Mouse (Mus musculus) MEL (cell line): ENCODE results near the gene Fam19a5.

Experiments used
- CHD2 ChIP-seq: IDR thresholded peaks from 2 replicates; pipeline ENCODE4 v1.6.1; 2011; ENCODE audit warnings: low read length, improper control_type of control experiment
- CTCF ChIP-seq, 3 experiments: IDR thresholded peaks in 2 of 3; conservative IDR thresholded peaks in 1 of 3; 2 replicates each; pipeline ENCODE4 v1.5.1; 2011 to 2012; ENCODE audit warnings: low read length in 3 of 3, low read depth in 2 of 3, mild to moderate bottlenecking in 2 of 3, improper control_type of control experiment in 1 of 3, inconsistent platforms in 1 of 3, mixed read lengths in 1 of 3, moderate library complexity in 1 of 3; ENCODE audit not compliant: control insufficient read depth in 1 of 3, insufficient read depth in 1 of 3, poor library complexity in 1 of 3, severe bottlenecking in 1 of 3
- EP300 ChIP-seq, 2 experiments: IDR thresholded peaks; 2 replicates each; pipeline ENCODE4 v1.6.1; 2011; ENCODE audit warnings: improper control_type of control experiment in 2 of 2, low read length in 2 of 2, low read depth in 1 of 2, mild to moderate bottlenecking in 1 of 2
- MAX ChIP-seq: IDR thresholded peaks from 2 replicates; pipeline ENCODE4 v1.6.1; 2011; ENCODE audit warnings: low read length, improper control_type of control experiment
- POLR2A ChIP-seq, 2 experiments: IDR thresholded peaks; 2 replicates each; pipeline ENCODE4 v1.6.1; 2011 to 2012; ENCODE audit warnings: low read length in 2 of 2, mild to moderate bottlenecking in 2 of 2, control low read depth in 1 of 2, improper control_type of control experiment in 1 of 2, low read depth in 1 of 2, moderate library complexity in 1 of 2; ENCODE audit not compliant: control insufficient read depth in 1 of 2, insufficient read depth in 1 of 2, poor library complexity in 1 of 2
- POLR2AphosphoS2 ChIP-seq: IDR thresholded peaks from 2 replicates; pipeline ENCODE4 v1.6.1; 2011; ENCODE audit warnings: low read length, improper control_type of control experiment
- TAL1 ChIP-seq: IDR thresholded peaks from 2 replicates; pipeline ENCODE4 v1.6.1; 2012; ENCODE audit warnings: mild to moderate bottlenecking, inconsistent platforms, low read length, moderate library complexity, mixed read lengths
- USF1 ChIP-seq: IDR thresholded peaks from 2 replicates; pipeline ENCODE4 v1.6.1; 2014; ENCODE audit warnings: low read depth, mild to moderate bottlenecking, inconsistent platforms, low read length, improper control_type of control experiment, moderate library complexity
- ZKSCAN1 ChIP-seq: IDR thresholded peaks from 2 replicates; pipeline ENCODE4 v1.6.1; 2012; ENCODE audit warnings: low read depth, mild to moderate bottlenecking, inconsistent platforms, low read length, improper control_type of control experiment, moderate library complexity

- no peak for TF ChIP-seq USF1
- TF ChIP-seq POLR2A (IDR thresholded peaks at IDR 0.05; ENCODE audit: control insufficient read depth in 1 of 2, insufficient read depth in 1 of 2, low read depth in 1 of 2, low read length in 2 of 2, poor library complexity in 1 of 2): no peak
- TF ChIP-seq ZKSCAN1: no peak
- no peak for TF ChIP-seq POLR2AphosphoS2
- TF ChIP-seq CTCF (IDR thresholded peaks at IDR 0.05 in 2 of 3, conservative IDR thresholded peaks at IDR 0.05 in 1 of 3; ENCODE audit: control insufficient read depth in 1 of 3, insufficient read depth in 1 of 3, low read depth in 2 of 3, low read length in 3 of 3, poor library complexity in 1 of 3, severe bottlenecking in 1 of 3): no peak
- TF ChIP-seq TAL1: no peak
- no peak for TF ChIP-seq CHD2
- no peak for TF ChIP-seq EP300 (IDR thresholded peaks at IDR 0.05; ENCODE audit: low read depth in 1 of 2, low read length in 2 of 2)
- TF ChIP-seq MAX: no peak
Measured at GRCm38 (mm10) chr15:87692394-87692793, 148.3 kb downstream of the Fam19a5 start.
